Mouse (Mus musculus): ENCODE results near the gene Mast2. TPM values are rescaled to one million over a fixed set of nuclear protein-coding genes. Genes with fewer than 3 reads are reported as not detected.

Gene Mast2
- 28.3 and 38.9 TPM in 2 replicates for polyA plus RNA-seq (2014; fragmentation: Nextera tagmentation; extraction: Ambion mirVana)

DNA sequence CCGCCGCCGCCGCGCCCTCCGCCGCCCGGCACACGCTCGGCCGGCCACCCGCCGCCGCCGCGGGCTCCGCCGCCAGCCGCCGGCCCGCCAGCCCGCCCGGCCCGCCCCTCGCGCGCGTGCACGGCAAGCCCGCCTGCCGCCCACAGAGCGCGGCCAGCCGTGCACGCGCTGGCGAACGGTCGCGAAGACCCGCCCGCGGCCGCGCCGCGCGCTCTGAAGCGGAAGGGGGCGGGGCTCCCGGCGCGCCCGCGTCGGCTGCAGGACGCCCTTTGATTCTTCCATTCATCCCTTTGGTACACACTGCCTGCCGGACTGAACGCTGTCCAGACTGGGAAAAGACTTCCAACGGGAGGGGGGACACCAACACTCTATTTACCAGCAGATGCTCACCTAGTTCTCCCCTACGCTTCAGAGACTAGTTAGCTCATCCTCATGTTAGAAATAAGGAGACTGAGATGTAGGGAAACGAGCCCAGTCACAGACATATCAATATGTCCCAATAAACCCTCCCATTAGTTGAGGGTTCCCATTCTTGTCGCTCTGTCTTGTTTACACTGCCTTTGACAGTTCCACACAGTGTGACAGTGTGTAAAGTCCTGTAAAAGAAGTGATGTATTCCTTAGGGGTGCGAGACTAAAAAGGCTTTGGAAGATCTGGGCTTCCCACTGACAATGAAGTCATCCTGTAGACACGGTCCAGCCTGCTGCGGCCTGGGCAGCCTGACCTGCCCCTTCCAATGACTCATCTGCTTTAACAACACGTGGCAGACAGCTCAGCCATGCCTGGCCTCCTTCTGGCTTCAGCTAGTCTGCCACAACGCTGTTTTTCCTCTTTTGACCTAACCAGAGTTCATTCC lies at the start of gene Mast2:
TSS of gene Mast2 (minus strand) at position 58 of the 856 bp plus-strand sequence.
- peak; percentile 80 for ATAC-seq (ENCODE audit: insufficient number of reproducible peaks, low FRiP score, low TSS enrichment, low read depth)
- no peaks in the 10 kb centered on the region for H3K27me3 ChIP-seq (ENCODE audit: control insufficient read depth, insufficient read depth, low read length)
- peak within 1 kb of the TSS; percentile 88 for H3K9ac ChIP-seq (ENCODE audit: low read length)
- peaks cover 7% of the 10 kb centered on the region; the same call in 1 of the 2 replicates for H3K4me1 ChIP-seq (ENCODE audit: control insufficient read depth, insufficient read depth, low read length)
- peak; percentile 86 for DNase-seq (ENCODE audit: low spot score)
- H3K4me3 ChIP-seq (ENCODE audit: low read depth, low read length), result peak within 1 kb of the TSS; percentile 80
- 3% methylated on average over 42 of the region's 68 CpGs for WGBS
- H3K9me3 ChIP-seq (ENCODE audit: control insufficient read depth, low read length), result no peaks in the 10 kb centered on the region
- H3K27ac ChIP-seq (replicated peaks; ENCODE audit: low read depth, low read length), result peak within 1 kb of the TSS; percentile 86
- H3K4me2 ChIP-seq (ENCODE audit: low read depth, severe bottlenecking), result peak within 1 kb of the TSS; percentile 50
- H3K36me3 ChIP-seq (ENCODE audit: control insufficient read depth, insufficient read depth, low read length), result no peaks in the 10 kb centered on the region

DNA sequence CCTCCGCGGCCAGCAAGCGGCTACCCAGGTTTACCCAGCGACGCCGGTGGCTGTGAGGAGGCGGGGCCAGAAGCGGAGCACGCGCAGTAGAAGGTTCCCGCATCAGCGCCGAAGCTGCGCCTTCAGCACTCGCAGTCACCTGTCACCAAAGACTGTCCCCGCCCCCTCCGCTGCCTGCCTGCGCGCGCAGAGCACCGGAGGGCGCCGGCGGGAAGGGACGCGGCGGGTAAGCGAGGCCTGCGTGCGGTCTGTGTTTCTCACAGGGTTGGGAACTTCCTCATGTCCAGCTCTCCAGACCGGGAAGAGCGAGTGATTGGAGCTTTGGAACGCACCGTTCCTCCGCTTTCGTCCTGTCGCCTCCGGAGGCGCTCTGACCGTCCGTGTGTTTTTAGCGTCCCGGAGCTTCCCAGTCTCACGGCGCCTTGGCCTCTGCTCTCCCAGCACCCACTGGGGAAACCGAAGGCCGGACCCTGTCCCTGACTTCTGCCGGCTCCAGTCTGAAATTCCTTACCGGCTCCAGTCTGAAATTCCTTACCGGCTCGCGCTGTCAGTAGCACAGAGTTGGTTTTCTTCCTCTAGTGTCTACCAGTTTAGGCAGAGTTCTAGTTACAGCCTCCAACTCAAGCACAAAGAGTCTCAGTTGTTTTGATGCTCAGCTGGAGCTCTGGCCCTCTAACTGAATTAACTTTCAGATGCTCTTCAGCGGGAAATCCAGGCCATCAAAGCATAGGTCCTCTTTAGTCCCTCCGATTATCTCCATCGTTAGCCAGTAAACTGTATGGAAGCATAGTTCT lies 43.6 kb upstream of the Mast2 start, which contains the start of gene Ipp:
TSS of gene Ipp (plus strand) at position 125 of the 794 bp plus-strand sequence.
- peak; percentile 98 for ATAC-seq (ENCODE audit: insufficient number of reproducible peaks, low FRiP score, low TSS enrichment, low read depth)
- no peaks in the 10 kb centered on the region for H3K4me1 ChIP-seq (ENCODE audit: control insufficient read depth, insufficient read depth, low read length)
- peak within 1 kb of the TSS; percentile 63 for H3K4me3 ChIP-seq (ENCODE audit: low read depth, low read length)
- peak within 1 kb of the TSS; percentile 67 for H3K4me2 ChIP-seq (ENCODE audit: low read depth, severe bottlenecking)
- H3K9me3 ChIP-seq (ENCODE audit: control insufficient read depth, low read length), result no peaks in the 10 kb centered on the region
- peak within 1 kb of the TSS; percentile 87 for H3K9ac ChIP-seq (ENCODE audit: low read length)
- no peaks in the 10 kb centered on the region for H3K27me3 ChIP-seq (ENCODE audit: control insufficient read depth, insufficient read depth, low read length)
- H3K27ac ChIP-seq (replicated peaks; ENCODE audit: low read depth, low read length), result peak within 1 kb of the TSS; percentile 89
- under 1% methylated on average over 55 of the region's 55 CpGs for WGBS
- no peaks in the 10 kb centered on the region for H3K36me3 ChIP-seq (ENCODE audit: control insufficient read depth, insufficient read depth, low read length)
- peak; percentile 96 for DNase-seq (ENCODE audit: low spot score)

DNA sequence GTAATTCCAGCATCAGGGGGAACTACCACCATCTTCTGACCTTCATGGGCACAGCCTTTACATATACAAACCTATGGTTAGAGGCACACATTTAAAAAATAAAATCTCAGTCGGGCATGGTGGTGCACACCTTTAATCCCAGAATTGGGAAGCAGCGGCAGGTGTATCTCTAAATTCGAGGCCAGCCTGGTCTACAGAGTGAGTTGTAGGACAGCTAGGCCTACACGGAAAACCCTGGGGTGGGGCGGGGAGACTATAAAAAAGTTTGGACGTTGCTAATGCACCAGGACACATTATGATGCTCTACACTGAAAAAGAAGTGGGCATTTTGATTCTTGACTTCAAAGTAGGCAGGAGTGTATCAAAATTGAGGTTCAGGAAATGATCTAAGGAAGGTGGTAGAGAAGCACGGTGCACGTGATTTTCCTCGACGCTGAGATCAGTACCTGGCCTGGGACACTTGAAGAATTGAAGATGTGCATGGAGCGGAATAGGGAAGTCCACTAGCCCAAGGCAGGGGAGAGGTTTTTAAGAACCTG lies 43.0 kb upstream of the Mast2 start:
- H3K27me3 ChIP-seq (ENCODE audit: control insufficient read depth, insufficient read depth, low read length), result no peaks in the 10 kb centered on the region
- H3K4me1 ChIP-seq (ENCODE audit: control insufficient read depth, insufficient read depth, low read length), result no peaks in the 10 kb centered on the region
- DNase-seq (ENCODE audit: low spot score) (no peak), ATAC-seq (ENCODE audit: insufficient number of reproducible peaks, low FRiP score, low TSS enrichment, low read depth) (peak; percentile 65)
- H3K9me3 ChIP-seq (ENCODE audit: control insufficient read depth, low read length), result no peaks in the 10 kb centered on the region
- H3K4me2 ChIP-seq (ENCODE audit: low read depth, severe bottlenecking), result peak overlapping the region; percentile 67
- WGBS, result 23% methylated on average over 11 of the region's 11 CpGs
- H3K9ac ChIP-seq (ENCODE audit: low read length), result peak overlapping the region; percentile 87
- no peak overlapping the region for H3K27ac ChIP-seq (replicated peaks; ENCODE audit: low read depth, low read length)
- no peaks in the 10 kb centered on the region for H3K36me3 ChIP-seq (ENCODE audit: control insufficient read depth, insufficient read depth, low read length)
- peak overlapping the region; percentile 63 for H3K4me3 ChIP-seq (ENCODE audit: low read depth, low read length)

DNA sequence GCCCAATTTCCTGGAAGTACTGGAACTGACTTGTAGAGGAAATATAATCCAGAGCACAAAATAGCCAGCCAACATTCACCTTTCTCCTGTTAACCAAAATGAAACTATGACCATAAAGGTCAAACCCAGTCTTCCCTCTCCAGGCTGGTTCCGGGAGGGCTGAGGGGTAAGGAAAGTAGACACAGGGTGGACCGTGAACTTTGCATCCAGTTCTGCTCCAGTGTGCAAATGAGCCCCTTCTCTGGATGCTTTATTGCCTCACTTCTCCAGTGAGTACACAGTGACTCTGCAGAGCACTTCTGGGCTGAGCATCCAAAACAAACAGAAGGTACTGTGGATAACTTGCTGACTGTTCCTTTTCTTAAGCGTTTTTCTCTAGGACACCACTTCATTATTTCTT lies 36.0 kb upstream of the Mast2 start:
- no peak overlapping the region for H3K9ac ChIP-seq (ENCODE audit: low read length)
- WGBS, result 78% methylated on average over 3 of the region's 3 CpGs
- no peak overlapping the region for H3K27ac ChIP-seq (replicated peaks; ENCODE audit: low read depth, low read length)
- H3K4me2 ChIP-seq (ENCODE audit: low read depth, severe bottlenecking), result no peak overlapping the region
- no peak overlapping the region for H3K4me3 ChIP-seq (ENCODE audit: low read depth, low read length)
- H3K27me3 ChIP-seq (ENCODE audit: control insufficient read depth, insufficient read depth, low read length), result no peaks in the 10 kb centered on the region
- no peaks in the 10 kb centered on the region for H3K36me3 ChIP-seq (ENCODE audit: control insufficient read depth, insufficient read depth, low read length)
- no peaks in the 10 kb centered on the region for H3K9me3 ChIP-seq (ENCODE audit: control insufficient read depth, low read length)
- H3K4me1 ChIP-seq (ENCODE audit: control insufficient read depth, insufficient read depth, low read length), result no peaks in the 10 kb centered on the region
- ATAC-seq (ENCODE audit: insufficient number of reproducible peaks, low FRiP score, low TSS enrichment, low read depth) (no peak), DNase-seq (ENCODE audit: low spot score) (no peak)

DNA sequence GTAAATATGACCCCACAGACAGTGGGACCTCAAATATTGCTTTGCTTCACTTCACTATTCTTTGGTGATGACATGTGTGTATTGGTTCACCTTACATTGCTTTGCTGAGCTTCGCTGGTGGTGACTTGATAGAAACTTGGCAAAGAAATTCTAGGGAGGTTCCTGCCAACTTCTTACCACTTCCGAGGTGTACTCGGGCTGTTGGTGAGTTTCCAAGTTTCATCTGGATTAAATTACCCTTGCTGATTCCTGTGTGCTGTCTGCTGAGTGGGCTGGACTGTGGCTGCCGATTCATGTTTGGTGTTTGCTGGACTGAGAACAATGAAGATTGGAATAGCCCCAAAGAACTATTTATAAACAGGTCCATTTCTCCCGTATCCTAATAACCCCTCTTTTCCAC lies 29.7 kb upstream of the Mast2 start:
- Histone ChIP-seq H3K4me3 (ENCODE audit: low read depth, low read length) (no peak overlapping the region), H3K9ac (ENCODE audit: low read length) (no peak overlapping the region), H3K27ac (replicated peaks; ENCODE audit: low read depth, low read length) (no peak overlapping the region), H3K27me3 (ENCODE audit: control insufficient read depth, insufficient read depth, low read length) (no peaks in the 10 kb centered on the region), H3K4me2 (ENCODE audit: low read depth, severe bottlenecking) (no peak overlapping the region), H3K9me3 (ENCODE audit: control insufficient read depth, low read length) (no peaks in the 10 kb centered on the region), H3K4me1 (ENCODE audit: control insufficient read depth, insufficient read depth, low read length) (no peaks in the 10 kb centered on the region), H3K36me3 (ENCODE audit: control insufficient read depth, insufficient read depth, low read length) (no peaks in the 10 kb centered on the region)
- 83% methylated on average over 5 of the region's 5 CpGs for WGBS
- DNase-seq (ENCODE audit: low spot score), result no peak
- no peak for ATAC-seq (ENCODE audit: insufficient number of reproducible peaks, low FRiP score, low TSS enrichment, low read depth)

DNA sequence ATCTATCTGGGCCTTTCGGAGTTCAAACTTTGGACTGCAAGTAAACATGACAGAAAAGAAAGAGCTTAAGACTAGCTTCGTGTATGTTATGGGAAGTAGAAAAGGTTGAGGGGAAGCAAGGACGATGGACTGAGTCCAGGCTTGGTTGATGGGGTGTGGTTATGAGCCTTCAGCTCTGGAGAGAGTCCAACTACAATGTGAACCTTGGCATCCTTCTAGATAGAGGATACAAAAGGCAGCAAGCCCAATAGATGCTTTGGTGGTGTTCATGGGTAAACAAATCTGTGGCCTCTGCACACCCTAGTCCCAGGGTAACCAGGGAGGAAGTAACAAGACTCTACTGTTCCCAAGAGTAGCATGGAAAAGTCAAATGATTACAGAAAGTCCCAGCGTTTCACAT lies 28.5 kb upstream of the Mast2 start:
- Histone ChIP-seq H3K9ac (ENCODE audit: low read length) (no peak overlapping the region), H3K36me3 (ENCODE audit: control insufficient read depth, insufficient read depth, low read length) (no peaks in the 10 kb centered on the region), H3K27ac (replicated peaks; ENCODE audit: low read depth, low read length) (no peak overlapping the region), H3K4me3 (ENCODE audit: low read depth, low read length) (no peak overlapping the region), H3K27me3 (ENCODE audit: control insufficient read depth, insufficient read depth, low read length) (no peaks in the 10 kb centered on the region), H3K9me3 (ENCODE audit: control insufficient read depth, low read length) (no peaks in the 10 kb centered on the region), H3K4me2 (ENCODE audit: low read depth, severe bottlenecking) (no peak overlapping the region), H3K4me1 (ENCODE audit: control insufficient read depth, insufficient read depth, low read length) (no peaks in the 10 kb centered on the region)
- WGBS, result 85% methylated on average over 4 of the region's 4 CpGs
- ATAC-seq (ENCODE audit: insufficient number of reproducible peaks, low FRiP score, low TSS enrichment, low read depth), result no peak
- no peak for DNase-seq (ENCODE audit: low spot score)

DNA sequence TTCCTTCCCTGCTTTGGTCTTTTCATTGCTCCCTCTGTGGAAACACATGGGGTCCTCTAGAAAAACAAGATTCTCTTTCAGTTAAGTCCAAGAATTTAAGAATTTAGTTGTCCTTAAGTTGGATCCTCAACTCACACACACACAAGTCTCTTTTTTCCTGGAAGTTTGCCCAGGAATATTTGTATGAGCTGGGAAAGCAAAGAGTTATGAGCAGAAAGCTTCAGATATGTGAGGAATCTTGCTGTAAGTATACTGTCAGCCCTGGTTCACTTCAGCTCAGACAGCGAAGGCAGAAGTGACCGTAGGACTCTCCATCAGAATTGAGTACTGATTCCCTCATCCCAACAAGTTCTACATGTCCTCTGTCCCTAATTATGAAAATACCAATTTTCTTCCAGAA lies 27.9 kb upstream of the Mast2 start:
- Histone ChIP-seq H3K27me3 (ENCODE audit: control insufficient read depth, insufficient read depth, low read length) (no peaks in the 10 kb centered on the region), H3K4me1 (ENCODE audit: control insufficient read depth, insufficient read depth, low read length) (no peaks in the 10 kb centered on the region), H3K4me3 (ENCODE audit: low read depth, low read length) (no peak overlapping the region), H3K9me3 (ENCODE audit: control insufficient read depth, low read length) (no peaks in the 10 kb centered on the region), H3K36me3 (ENCODE audit: control insufficient read depth, insufficient read depth, low read length) (no peaks in the 10 kb centered on the region), H3K9ac (ENCODE audit: low read length) (no peak overlapping the region), H3K27ac (replicated peaks; ENCODE audit: low read depth, low read length) (no peak overlapping the region), H3K4me2 (ENCODE audit: low read depth, severe bottlenecking) (no peak overlapping the region)
- 88% methylated on average over 2 of the region's 2 CpGs for WGBS
- DNase-seq (ENCODE audit: low spot score), result no peak
- ATAC-seq (ENCODE audit: insufficient number of reproducible peaks, low FRiP score, low TSS enrichment, low read depth), result no peak

DNA sequence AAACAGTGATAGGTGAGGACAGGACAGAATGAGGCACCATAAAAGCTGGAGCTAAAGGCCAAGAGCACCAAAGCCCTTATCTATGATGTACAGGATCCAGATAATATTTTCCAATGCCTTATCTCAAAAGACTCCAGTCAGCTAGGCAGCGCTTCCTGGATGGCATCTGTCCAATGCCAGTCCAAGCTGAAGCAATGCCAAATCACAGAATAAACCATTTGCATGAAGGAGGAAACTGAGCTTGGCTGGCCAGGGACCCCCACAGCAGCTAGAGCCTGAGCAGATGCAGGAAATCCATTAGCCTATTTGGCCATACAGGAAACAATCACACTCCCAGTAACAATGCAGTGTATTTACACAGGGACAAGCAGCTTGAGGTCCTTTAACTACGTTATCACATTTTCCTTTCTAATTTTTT lies 27.1 kb upstream of the Mast2 start:
- no peaks in the 10 kb centered on the region for H3K9me3 ChIP-seq (ENCODE audit: control insufficient read depth, low read length)
- no peaks in the 10 kb centered on the region for H3K27me3 ChIP-seq (ENCODE audit: control insufficient read depth, insufficient read depth, low read length)
- no peaks in the 10 kb centered on the region for H3K4me1 ChIP-seq (ENCODE audit: control insufficient read depth, insufficient read depth, low read length)
- DNase-seq (ENCODE audit: low spot score) (no peak), ATAC-seq (ENCODE audit: insufficient number of reproducible peaks, low FRiP score, low TSS enrichment, low read depth) (no peak)
- H3K4me2 ChIP-seq (ENCODE audit: low read depth, severe bottlenecking), result no peak overlapping the region
- 86% methylated on average over 2 of the region's 2 CpGs for WGBS
- H3K4me3 ChIP-seq (ENCODE audit: low read depth, low read length), result no peak overlapping the region
- H3K36me3 ChIP-seq (ENCODE audit: control insufficient read depth, insufficient read depth, low read length), result no peaks in the 10 kb centered on the region
- no peak overlapping the region for H3K27ac ChIP-seq (replicated peaks; ENCODE audit: low read depth, low read length)
- H3K9ac ChIP-seq (ENCODE audit: low read length), result no peak overlapping the region
